ENCODE assay signal across 16 mouse cellular contexts in genomic region chr3:115951221-115951620, GRCm38 (mm10). TPM values are rescaled to one million over a fixed set of nuclear protein-coding genes. Genes with fewer than 3 reads are reported as not detected.
A peak's percentile ranks its signal among the peaks of the same experiment; 100 is the strongest.
DNase-seq lines count a peak whose midpoint lies in the region; ATAC-seq lines count a peak whose summit lies in the region.
"Had no signal": no experiment of that assay in that cellular context is flagged by ENCODE, and none has a peak within 500 bp of the region (broad histone marks: within the 10 kb centered on the region; RNA-seq: fewer than 3 reads in every experiment).

No protein-coding gene starts in this region.

- H3K4me3 ChIP-seq in heart, embryonic 13.5 days = no peak overlapping the region
- H3K4me3 ChIP-seq in neural tube, embryonic 13.5 days = no peak overlapping the region
- H3K4me3 ChIP-seq: embryonic facial prominence, embryonic 13.5 days; kidney, embryonic 15.5 days; lung, embryonic 15.5 days had no signal

- no peaks in the 10 kb centered on the region for H3K27me3 ChIP-seq in heart, embryonic 13.5 days (replicated peaks)
- no peaks in the 10 kb centered on the region for H3K27me3 ChIP-seq in neural tube, embryonic 13.5 days
- H3K27me3 ChIP-seq: embryonic facial prominence, embryonic 13.5 days; kidney, embryonic 15.5 days; lung, embryonic 15.5 days had no signal

- intact Hi-C loops in heart, postnatal 14 days (cut with DNase I) = no loop called here

- H3K4me2 ChIP-seq in heart, embryonic 13.5 days = no peak overlapping the region
- H3K4me2 ChIP-seq in neural tube, embryonic 13.5 days = no peak overlapping the region
- H3K4me2 ChIP-seq: embryonic facial prominence, embryonic 13.5 days; hindbrain, embryonic 14.5 days; kidney, embryonic 15.5 days; lung, embryonic 15.5 days had no signal

- no peak for ATAC-seq in heart, embryonic 13.5 days (ENCODE audit: extremely low read depth, insufficient number of reproducible peaks, low FRiP score, low TSS enrichment)
- no peak for ATAC-seq in neural tube, embryonic 13.5 days (ENCODE audit: low read depth)
- ATAC-seq in megakaryocyte-erythroid progenitor cell, adult 5-6 weeks (replicated peaks; ENCODE audit: low FRiP score, low TSS enrichment, poor library complexity, severe bottlenecking) = no peak

- H3K9ac ChIP-seq in heart, embryonic 13.5 days = 0 out of 2 replicates have a peak overlapping the region, but pooled peaks have one; percentile 24
- no peak overlapping the region for H3K9ac ChIP-seq in neural tube, embryonic 13.5 days
- H3K9ac ChIP-seq: embryonic facial prominence, embryonic 13.5 days; hindbrain, embryonic 14.5 days; kidney, embryonic 15.5 days; lung, embryonic 15.5 days had no signal

- peaks cover 63% of the 10 kb centered on the region for H3K36me3 ChIP-seq in heart, embryonic 13.5 days
- H3K36me3 ChIP-seq in neural tube, embryonic 13.5 days = peaks cover 45% of the 10 kb centered on the region

- H3K9me3 ChIP-seq in heart, embryonic 13.5 days = no peaks in the 10 kb centered on the region
- no peaks in the 10 kb centered on the region for H3K9me3 ChIP-seq in neural tube, embryonic 13.5 days
- H3K9me3 ChIP-seq: embryonic facial prominence, embryonic 13.5 days; G1E; kidney, embryonic 15.5 days; lung, embryonic 15.5 days had no signal

- no peak overlapping the region for H3K27ac ChIP-seq in heart, embryonic 13.5 days (replicated peaks)
- H3K27ac ChIP-seq in neural tube, embryonic 13.5 days (replicated peaks) = 0 out of 2 replicates have a peak overlapping the region, but pooled peaks have one; percentile 59
- H3K27ac ChIP-seq: kidney, embryonic 15.5 days; lung, embryonic 15.5 days had no signal

- peaks cover 8% of the 10 kb centered on the region; the same call in 1 of the 2 replicates for H3K4me1 ChIP-seq in heart, embryonic 13.5 days
- peaks cover 16% of the 10 kb centered on the region; the same call in 1 of the 2 replicates for H3K4me1 ChIP-seq in neural tube, embryonic 13.5 days (replicated peaks)
- H3K4me1 ChIP-seq: embryonic facial prominence, embryonic 13.5 days; kidney, embryonic 15.5 days; lung, embryonic 15.5 days had no signal

- WGBS in heart, embryonic 13.5 days = 78% methylated on average over 3 of the region's 3 CpGs
- 82% methylated on average over 3 of the region's 3 CpGs for WGBS in neural tube, embryonic 13.5 days

- no peak for DNase-seq in heart, postnatal 14 days
- DNase-seq in kidney, postnatal 36 days = peak; percentile 7 to 18
- DNase-seq in kidney, adult 18-20 months = no peak
- no peak for DNase-seq in neural tube, embryonic 10.5 days (ENCODE audit: extremely low spot score, low spot score)
- DNase-seq: adrenal gland, adult 8-10 months; cerebellum, adult 18-20 months; retina, postnatal 1 day; thymus, adult 2 months had no signal

RNA-seq across cellular contexts. Expression of gene Slc30a7, which starts 56.0 kb away (rescaled TPM):
- 17.4 and 19.8 TPM in 2 replicates for polyA plus RNA-seq in heart, embryonic 13.5 days (2015; fragmentation: Nextera tagmentation; extraction: Ambion mirVana)
- 10 to 100 TPM; 20.8 to 21.2 TPM for total RNA-seq in heart, postnatal 14 days (2021)
- 15.0 and 18.9 TPM in 2 replicates for polyA plus RNA-seq in neural tube, embryonic 13.5 days (2015; fragmentation: Nextera tagmentation; extraction: Ambion mirVana)
- total RNA-seq in megakaryocyte-erythroid progenitor cell, adult 5-6 weeks (2014; fragmentation: Nextera tagmentation) = 12.8 and 13.5 TPM in 2 replicates
- total RNA-seq in megakaryocyte-erythroid progenitor cell, adult 5-6 weeks (2017) = 9.2 and 14.8 TPM in 2 replicates

RNA-seq across cellular contexts. Expression of gene Extl2, which starts 56.0 kb away (rescaled TPM):
- 18.8 and 19.5 TPM in 2 replicates for polyA plus RNA-seq in heart, embryonic 13.5 days (2015; fragmentation: Nextera tagmentation; extraction: Ambion mirVana)
- 10 to 100 TPM; 15.1 to 15.2 TPM for total RNA-seq in heart, postnatal 14 days (2021)
- polyA plus RNA-seq in neural tube, embryonic 13.5 days (2015; fragmentation: Nextera tagmentation; extraction: Ambion mirVana) = 33.0 and 36.1 TPM in 2 replicates
- total RNA-seq in megakaryocyte-erythroid progenitor cell, adult 5-6 weeks (2014; fragmentation: Nextera tagmentation) = 2.9 and 6.0 TPM in 2 replicates
- 8.1 and 15.2 TPM in 2 replicates for total RNA-seq in megakaryocyte-erythroid progenitor cell, adult 5-6 weeks (2017)

Comparison
In these comparisons a context has a peak if more than half of its experiments do, and no peak if none do; other contexts are left out.
1. DNase-seq: peak in kidney, postnatal 36 days (2 of 2); none in heart, postnatal 14 days (0 of 2), kidney, adult 18-20 months (single experiment) and neural tube, embryonic 10.5 days (single experiment).